Mouse (Mus musculus): ENCODE data around the gene Olfr420. TPM values are rescaled to one million over a fixed set of nuclear protein-coding genes. Genes with fewer than 3 reads are reported as not detected.

Gene Olfr420
- polyA plus RNA-seq, 1 experiment from 2014 or later = not detected

GRCm38 (mm10) chr1:174172605-174173004 lies 17.2 kb downstream of the Olfr420 start, which contains the start of gene Spta1:
Gene Spta1 (plus strand): TSS chr1:174172776.
- Histone ChIP-seq H3K4me3 (ENCODE audit: low read depth, low read length) (no peak within 1 kb of the TSS), H3K9me3 (ENCODE audit: control insufficient read depth) (no peaks in the 10 kb centered on the region), H3K4me1 (replicated peaks; ENCODE audit: control insufficient read depth, insufficient read depth, low read length) (no peaks in the 10 kb centered on the region), H3K9ac (ENCODE audit: low read depth, low read length) (no peak within 1 kb of the TSS), H3K27ac (ENCODE audit: low read depth, low read length) (no peak within 1 kb of the TSS), H3K27me3 (replicated peaks; ENCODE audit: control insufficient read depth, insufficient read depth, low read length) (no peaks in the 10 kb centered on the region), H3K36me3 (ENCODE audit: control insufficient read depth, insufficient read depth) (no peaks in the 10 kb centered on the region), H3K4me2 (replicated peaks; ENCODE audit: low read depth) (no peak within 1 kb of the TSS)
- WGBS = 59% methylated on average over 3 of the region's 3 CpGs
- no peak for TF ChIP-seq CTCF (IDR thresholded peaks at IDR 0.05; ENCODE audit: low read depth)
- no peak for ATAC-seq

GRCm38 (mm10) chr1:174204699-174205098 lies 49.3 kb downstream of the Olfr420 start:
- ATAC-seq = no peak
- Histone ChIP-seq H3K36me3 (ENCODE audit: control insufficient read depth, insufficient read depth) (no peaks in the 10 kb centered on the region), H3K4me1 (replicated peaks; ENCODE audit: control insufficient read depth, insufficient read depth, low read length) (no peaks in the 10 kb centered on the region), H3K4me3 (ENCODE audit: low read depth, low read length) (no peak overlapping the region), H3K27me3 (replicated peaks; ENCODE audit: control insufficient read depth, insufficient read depth, low read length) (no peaks in the 10 kb centered on the region), H3K9me3 (ENCODE audit: control insufficient read depth) (no peaks in the 10 kb centered on the region), H3K27ac (ENCODE audit: low read depth, low read length) (no peak overlapping the region), H3K4me2 (replicated peaks; ENCODE audit: low read depth) (no peak overlapping the region), H3K9ac (ENCODE audit: low read depth, low read length) (no peak overlapping the region)
- no peak for TF ChIP-seq CTCF (IDR thresholded peaks at IDR 0.05; ENCODE audit: low read depth)
- WGBS = 68% methylated on average over 7 of the region's 7 CpGs

Other genes with a start within 250 kb of the Olfr420 start
- 1.3 and 1.6 TPM in 2 replicates for gene Ifi211, start 242.6 kb upstream of the Olfr420 start, polyA plus RNA-seq (2015; fragmentation: Nextera tagmentation; extraction: Ambion mirVana)
- 4.3 and 6.1 TPM in 2 replicates for gene Mndal, start 213.1 kb upstream of the Olfr420 start, polyA plus RNA-seq (2015; fragmentation: Nextera tagmentation; extraction: Ambion mirVana)
- 3.7 and 5.9 TPM in 2 replicates for gene Ifi203, start 213.0 kb upstream of the Olfr420 start, polyA plus RNA-seq (2015; fragmentation: Nextera tagmentation; extraction: Ambion mirVana)
- gene Ifi202b, start 172.9 kb upstream of the Olfr420 start, polyA plus RNA-seq (2015; fragmentation: Nextera tagmentation; extraction: Ambion mirVana) = not detected in 2 replicates
- 1.7 and 1.9 TPM in 2 replicates for gene Ifi205, start 123.8 kb upstream of the Olfr420 start, polyA plus RNA-seq (2015; fragmentation: Nextera tagmentation; extraction: Ambion mirVana)
- gene Olfr433, start 114.9 kb upstream of the Olfr420 start, polyA plus RNA-seq (2015; fragmentation: Nextera tagmentation; extraction: Ambion mirVana) = not detected in 2 replicates
- gene Olfr432, start 106.4 kb upstream of the Olfr420 start, polyA plus RNA-seq (2015; fragmentation: Nextera tagmentation; extraction: Ambion mirVana) = not detected in 2 replicates
- gene Olfr430, start 89.0 kb upstream of the Olfr420 start, polyA plus RNA-seq (2015; fragmentation: Nextera tagmentation; extraction: Ambion mirVana) = not detected in 2 replicates
- gene Olfr429, start 71.3 kb upstream of the Olfr420 start, polyA plus RNA-seq (2015; fragmentation: Nextera tagmentation; extraction: Ambion mirVana) = not detected in 2 replicates
- gene Olfr427, start 58.7 kb upstream of the Olfr420 start, polyA plus RNA-seq (2015; fragmentation: Nextera tagmentation; extraction: Ambion mirVana) = not detected in 2 replicates
- gene Olfr231, start 34.5 kb upstream of the Olfr420 start, polyA plus RNA-seq (2015; fragmentation: Nextera tagmentation; extraction: Ambion mirVana) = not detected in 2 replicates
- gene Olfr424, start 24.1 kb upstream of the Olfr420 start, polyA plus RNA-seq (2015; fragmentation: Nextera tagmentation; extraction: Ambion mirVana) = not detected in 2 replicates
- 0.04 TPM in 1 of 2 replicates, not detected in the other for gene Spta1, start 17.1 kb downstream of the Olfr420 start, polyA plus RNA-seq (2015; fragmentation: Nextera tagmentation; extraction: Ambion mirVana)
- gene Olfr419, start 96.4 kb downstream of the Olfr420 start, polyA plus RNA-seq (2015; fragmentation: Nextera tagmentation; extraction: Ambion mirVana) = not detected in 2 replicates
- gene Mptx1, start 174.9 kb downstream of the Olfr420 start, polyA plus RNA-seq (2015; fragmentation: Nextera tagmentation; extraction: Ambion mirVana) = 71.5 and 126 TPM in 2 replicates
- not detected in 2 replicates for gene Olfr417, start 209.5 kb downstream of the Olfr420 start, polyA plus RNA-seq (2015; fragmentation: Nextera tagmentation; extraction: Ambion mirVana)
- not detected in 2 replicates for gene Olfr248, start 235.4 kb downstream of the Olfr420 start, polyA plus RNA-seq (2015; fragmentation: Nextera tagmentation; extraction: Ambion mirVana)

Data from intestine, postnatal 0 days (tissue).